Mouse (Mus musculus) thymus, adult 2 months (tissue): ENCODE results near the gene Agbl4.

Experiments used
- CTCF ChIP-seq: fragments of 200-500 bp; IDR thresholded peaks from 2 replicates; pipeline ENCODE4 v1.5.1; 2012; ENCODE audit warnings: mild to moderate bottlenecking, control low read depth, low read length, moderate library complexity, borderline replicate concordance; ENCODE audit not compliant: control insufficient read depth, poor library complexity, insufficient read depth; ENCODE audit errors: extremely low read depth
- POLR2A ChIP-seq: fragments of 200-500 bp; IDR thresholded peaks from 2 replicates; pipeline ENCODE4 v1.6.1; 2012; ENCODE audit warnings: mild to moderate bottlenecking, low read length, control low read depth, moderate library complexity; ENCODE audit not compliant: control insufficient read depth, poor library complexity, insufficient read depth; ENCODE audit errors: extremely low read depth

DNA sequence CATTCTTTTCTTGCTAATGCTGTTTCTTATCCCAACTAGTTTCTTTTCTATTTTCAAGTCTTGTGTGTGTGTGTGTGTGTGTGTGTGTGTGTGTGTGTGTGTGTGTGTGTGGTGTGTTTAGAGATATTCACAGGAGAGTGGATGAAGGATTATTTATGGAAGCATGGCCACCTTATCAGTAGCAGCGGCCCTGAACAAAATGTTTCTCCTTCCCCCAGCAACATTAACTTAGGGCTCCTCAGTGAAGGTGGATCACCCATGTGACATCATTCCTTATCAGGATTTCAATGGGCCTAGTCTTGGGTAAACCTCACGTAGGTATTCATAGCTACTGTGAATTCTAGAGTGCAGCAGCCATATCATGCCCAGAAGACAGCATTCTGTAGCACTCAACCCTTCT is 22.8 kb downstream of the Agbl4 start:
- TF ChIP-seq CTCF = no peak
- TF ChIP-seq POLR2A = no peak
